Mouse (Mus musculus) heart, embryonic 13.5 days (tissue): Measurements from ENCODE around the gene Traf5. TPM values are rescaled to one million over a fixed set of nuclear protein-coding genes. Genes with fewer than 3 reads are reported as not detected.

ENCODE experiments used
- ATAC-seq: fragments of 200-750 bp; cut with Nextera tagmentation; 2 replicates; pipeline ENCODE4 v1.8.0; 2017; ENCODE audit warnings: moderate TSS enrichment; ENCODE audit not compliant: insufficient number of reproducible peaks, low FRiP score, low TSS enrichment; ENCODE audit errors: extremely low read depth
- H3K27ac ChIP-seq: fragments of 300-500 bp; sonication (generic); replicated peaks from 2 replicates; pipeline ENCODE4 v1.5.1; 2015; ENCODE audit warnings: moderate library complexity, mild to moderate bottlenecking, inconsistent platforms
- H3K27me3 ChIP-seq: fragments of 300-500 bp; sonication (generic); replicated peaks from 2 replicates; pipeline ENCODE4 v1.6.1; 2015; ENCODE audit warnings: mild to moderate bottlenecking, inconsistent platforms
- H3K36me3 ChIP-seq: fragments of 300-500 bp; sonication (generic); 2 replicates; pipeline ENCODE4 v1.6.1; 2015; ENCODE audit warnings: mild to moderate bottlenecking, inconsistent platforms
- H3K4me1 ChIP-seq: fragments of 300-500 bp; sonication (generic); 2 replicates; pipeline ENCODE4 v1.6.1; 2015; ENCODE audit warnings: inconsistent platforms
- H3K4me2 ChIP-seq: fragments of 300-500 bp; sonication (generic); 2 replicates; pipeline ENCODE4 v1.6.1; 2015; ENCODE audit warnings: inconsistent platforms, mild to moderate bottlenecking, moderate library complexity
- H3K4me3 ChIP-seq: fragments of 300-500 bp; sonication (generic); 2 replicates; pipeline ENCODE4 v1.5.1; 2015; ENCODE audit warnings: moderate library complexity, mild to moderate bottlenecking, inconsistent platforms
- H3K9ac ChIP-seq: fragments of 300-500 bp; sonication (generic); 2 replicates; pipeline ENCODE4 v1.6.1; 2015; ENCODE audit warnings: inconsistent platforms, mild to moderate bottlenecking, moderate library complexity
- H3K9me3 ChIP-seq: fragments of 300-500 bp; sonication (generic); 2 replicates; pipeline ENCODE4 v1.6.1; 2016; ENCODE audit warnings: inconsistent platforms
- WGBS: fragments of 180-500 bp; shearing (Covaris S2); methylation state at CpG from one replicate; pipeline ENCODE4 v1.1.7; 2015; ENCODE audit warnings: mixed read lengths; 5-methylcytosine and 5-hydroxymethylcytosine counted together
- polyA plus RNA-seq: library from polyadenylated mRNA; unstranded; fragments of >200 nt; fragmentation: Nextera tagmentation; extraction: Ambion mirVana; gene quantifications from 2 replicates; pipeline ENCODE4 v1.2.1, GENCODE M21; 2015

Traf5 gene
- polyA plus RNA-seq, 1 experiment from 2014 or later = 11.3 TPM

DNA sequence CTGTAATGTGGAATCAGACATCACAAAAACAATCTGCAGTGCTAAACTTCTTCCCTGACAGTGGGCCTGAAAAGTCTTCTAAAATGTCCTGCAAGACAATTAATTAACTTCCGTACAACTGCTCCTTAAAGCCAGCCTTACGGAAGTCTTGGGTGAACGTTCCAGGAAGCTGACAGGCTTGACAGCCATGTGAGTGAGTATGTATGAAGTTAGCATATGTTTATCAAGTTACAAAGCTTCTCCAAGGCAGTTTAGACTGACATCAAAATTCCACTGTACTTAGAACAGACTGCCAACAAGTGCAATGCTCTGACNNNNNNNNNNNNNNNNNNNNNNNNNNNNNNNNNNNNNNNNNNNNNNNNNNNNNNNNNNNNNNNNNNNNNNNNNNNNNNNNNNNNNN lies 38.6 kb downstream of the Traf5 start:
- 40% methylated on average over 3 of the region's 3 CpGs for WGBS
- no peak overlapping the region for H3K4me2 ChIP-seq
- H3K4me1 ChIP-seq = peaks cover 19% of the 10 kb centered on the region
- H3K27me3 ChIP-seq = no peaks in the 10 kb centered on the region
- no peaks in the 10 kb centered on the region for H3K9me3 ChIP-seq
- no peak overlapping the region for H3K4me3 ChIP-seq
- no peak for ATAC-seq
- no peak overlapping the region for H3K9ac ChIP-seq
- H3K27ac ChIP-seq = peak overlapping the region; percentile 55
- peaks cover 44% of the 10 kb centered on the region for H3K36me3 ChIP-seq

- peak overlapping the region; percentile 55 for H3K27ac ChIP-seq
- H3K9me3 ChIP-seq = no peaks in the 10 kb centered on the region
- H3K36me3 ChIP-seq = peaks cover 37% of the 10 kb centered on the region
- H3K27me3 ChIP-seq = no peaks in the 10 kb centered on the region
- WGBS = 82% methylated on average over 5 of the region's 5 CpGs
- no peak overlapping the region for H3K4me3 ChIP-seq
- no peak for ATAC-seq
- H3K4me1 ChIP-seq = peaks cover 19% of the 10 kb centered on the region
- H3K9ac ChIP-seq = no peak overlapping the region
- no peak overlapping the region for H3K4me2 ChIP-seq
Measured at GRCm38 (mm10) chr1:192052986-192053385, 39.4 kb downstream of the Traf5 start.

- 84% methylated on average over 8 of the region's 8 CpGs for WGBS
- Histone ChIP-seq H3K4me1 (peaks cover 19% of the 10 kb centered on the region), H3K36me3 (peaks cover 34% of the 10 kb centered on the region), H3K9me3 (no peaks in the 10 kb centered on the region), H3K4me3 (no peak overlapping the region), H3K4me2 (no peak overlapping the region), H3K27me3 (no peaks in the 10 kb centered on the region), H3K27ac (no peak overlapping the region), H3K9ac (no peak overlapping the region)
- ATAC-seq = no peak
Measured at GRCm38 (mm10) chr1:192052461-192052860, 39.9 kb downstream of the Traf5 start.

DNA sequence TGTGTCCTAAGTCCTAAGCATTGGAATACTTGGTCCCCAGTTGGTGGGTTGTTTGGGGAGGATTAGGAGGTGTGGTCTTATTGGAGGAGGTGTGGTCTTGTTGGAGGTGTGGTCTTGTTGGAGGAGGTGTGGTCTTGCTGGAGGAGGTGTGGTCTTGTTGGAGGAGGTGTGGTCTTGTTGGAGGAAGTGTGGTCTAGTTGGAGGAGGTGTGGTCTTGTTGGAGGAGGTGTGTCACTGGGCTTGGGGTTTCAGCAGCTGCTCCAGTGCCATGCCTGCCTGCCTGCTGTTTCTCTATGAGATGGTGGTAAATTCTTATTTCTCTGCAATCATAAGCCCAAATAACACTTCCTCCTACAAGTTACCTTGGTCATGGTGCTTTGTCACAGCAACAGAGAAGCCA lies 93.3 kb downstream of the Traf5 start:
- no peak for ATAC-seq
- no peaks in the 10 kb centered on the region for H3K9me3 ChIP-seq
- H3K9ac ChIP-seq = no peak overlapping the region
- no peaks in the 10 kb centered on the region for H3K27me3 ChIP-seq
- peaks cover 57% of the 10 kb centered on the region for H3K36me3 ChIP-seq
- no peak overlapping the region for H3K27ac ChIP-seq
- H3K4me3 ChIP-seq = no peak overlapping the region
- no peak overlapping the region for H3K4me2 ChIP-seq
- peaks cover 7% of the 10 kb centered on the region; the same call in 1 of the 2 replicates for H3K4me1 ChIP-seq

GRCm38 (mm10) chr1:191996621-191997185 lies 95.7 kb downstream of the Traf5 start:
- H3K9me3 ChIP-seq = no peaks in the 10 kb centered on the region
- H3K36me3 ChIP-seq = peaks cover 57% of the 10 kb centered on the region
- no peak overlapping the region for H3K4me3 ChIP-seq
- no peaks in the 10 kb centered on the region for H3K27me3 ChIP-seq
- ATAC-seq = no peak
- H3K4me2 ChIP-seq = no peak overlapping the region
- peaks cover 16% of the 10 kb centered on the region; the same call in 1 of the 2 replicates for H3K4me1 ChIP-seq
- no peak overlapping the region for H3K9ac ChIP-seq
- no peak overlapping the region for H3K27ac ChIP-seq
- 79% methylated on average over 8 of the region's 8 CpGs for WGBS

GRCm38 (mm10) chr1:191995916-191996315 lies 96.4 kb downstream of the Traf5 start:
- ATAC-seq = no peak
- 89% methylated on average over 7 of the region's 7 CpGs for WGBS

DNA sequence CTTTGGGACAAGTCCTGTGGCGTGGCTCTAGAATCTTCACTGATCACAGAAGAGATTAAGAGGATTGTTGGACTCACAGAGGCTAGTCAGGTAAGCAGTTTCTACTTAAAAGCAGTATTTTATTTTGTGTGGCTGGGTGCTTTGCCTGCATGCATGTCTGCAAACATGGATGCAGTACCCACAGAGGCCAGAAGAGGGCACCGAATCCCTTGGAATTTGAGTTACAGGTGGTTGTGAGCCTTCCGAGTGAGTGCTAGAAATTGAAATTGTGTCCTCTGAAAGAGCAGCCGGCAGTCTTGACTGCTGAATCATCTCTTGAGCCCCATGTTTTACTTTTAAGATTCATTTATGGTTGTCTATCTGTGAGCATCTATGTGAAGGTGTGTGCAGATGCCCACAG lies 96.9 kb downstream of the Traf5 start:
- Histone ChIP-seq H3K9ac (no peak overlapping the region), H3K4me2 (no peak overlapping the region), H3K4me1 (peaks cover 16% of the 10 kb centered on the region; the same call in 1 of the 2 replicates), H3K36me3 (peaks cover 47% of the 10 kb centered on the region), H3K27me3 (no peaks in the 10 kb centered on the region), H3K27ac (no peak overlapping the region), H3K9me3 (no peaks in the 10 kb centered on the region), H3K4me3 (no peak overlapping the region)
- 63% methylated on average over 4 of the region's 4 CpGs for WGBS
- ATAC-seq = no peak

More at GRCm38 (mm10) chr1:191995916-191996315, 96.4 kb downstream of the Traf5 start:
- H3K27me3 ChIP-seq = no peaks in the 10 kb centered on the region
- H3K4me2 ChIP-seq = no peak overlapping the region
- H3K9me3 ChIP-seq = no peaks in the 10 kb centered on the region
- peaks cover 51% of the 10 kb centered on the region for H3K36me3 ChIP-seq
- no peak overlapping the region for H3K4me3 ChIP-seq
- no peak overlapping the region for H3K27ac ChIP-seq
- H3K4me1 ChIP-seq = peaks cover 16% of the 10 kb centered on the region; the same call in 1 of the 2 replicates
- no peak overlapping the region for H3K9ac ChIP-seq

GRCm38 (mm10) chr1:191994476-191994875 lies 97.9 kb downstream of the Traf5 start:
- Histone ChIP-seq H3K36me3 (peaks cover 36% of the 10 kb centered on the region), H3K27me3 (no peaks in the 10 kb centered on the region), H3K27ac (no peak overlapping the region), H3K4me3 (no peak overlapping the region), H3K9ac (no peak overlapping the region), H3K9me3 (no peaks in the 10 kb centered on the region), H3K4me2 (no peak overlapping the region), H3K4me1 (peaks cover 19% of the 10 kb centered on the region)
- 39% methylated on average over 5 of the region's 5 CpGs for WGBS
- ATAC-seq = no peak

DNA sequence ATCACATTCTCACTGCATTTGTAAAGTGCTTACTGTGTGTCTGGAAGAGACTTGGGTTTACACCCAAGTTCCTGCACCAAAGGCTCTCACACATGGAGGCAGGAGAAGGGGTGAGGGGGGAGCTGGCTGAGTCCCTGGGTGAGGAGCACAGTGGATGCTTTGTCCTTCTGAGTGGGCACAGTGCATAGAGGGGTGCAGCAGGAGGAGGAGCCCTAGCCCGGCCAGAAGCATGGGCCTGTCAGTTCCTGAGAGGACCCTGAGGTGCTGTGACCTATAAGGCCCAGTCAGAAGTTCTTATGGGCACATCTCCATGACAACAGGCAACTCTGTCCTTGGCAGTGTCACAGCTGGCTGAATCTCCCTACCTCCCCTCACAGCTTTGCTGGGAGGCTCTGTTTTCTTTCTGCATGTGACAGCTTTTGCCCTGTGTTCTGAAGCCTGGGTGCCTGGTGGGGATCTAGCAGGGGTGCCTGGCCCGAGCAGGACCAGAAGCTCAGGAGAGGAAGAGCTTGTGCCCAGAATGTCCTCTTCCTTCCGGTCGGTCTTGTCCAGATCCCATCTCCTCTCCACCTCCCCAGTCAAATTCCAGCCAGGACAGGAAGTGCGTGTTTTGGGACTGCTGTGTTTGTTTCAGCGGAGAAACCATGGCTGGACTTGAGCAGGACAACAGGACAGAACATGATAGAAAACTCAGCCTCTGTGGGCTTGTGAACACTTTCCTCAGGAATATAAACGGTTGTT lies 100.1 kb downstream of the Traf5 start:
- Histone ChIP-seq H3K27ac (peak overlapping the region; percentile 26), H3K4me3 (no peak overlapping the region), H3K36me3 (peaks cover 16% of the 10 kb centered on the region), H3K4me1 (peaks cover 32% of the 10 kb centered on the region), H3K9ac (0 out of 2 replicates have a peak overlapping the region, but pooled peaks have one; percentile 11), H3K4me2 (no peak overlapping the region), H3K27me3 (no peaks in the 10 kb centered on the region), H3K9me3 (no peaks in the 10 kb centered on the region)
- 49% methylated on average over 7 of the region's 7 CpGs for WGBS
- ATAC-seq = no peak

GRCm38 (mm10) chr1:191989994-191990393 lies 102.4 kb downstream of the Traf5 start:
- Histone ChIP-seq H3K9ac (peak overlapping the region; percentile 88), H3K4me2 (peak overlapping the region; percentile 78), H3K9me3 (no peaks in the 10 kb centered on the region), H3K4me3 (peak overlapping the region; percentile 70), H3K4me1 (peaks cover 37% of the 10 kb centered on the region), H3K27me3 (peaks cover 8% of the 10 kb centered on the region; the same call in 1 of the 2 replicates), H3K27ac (peak overlapping the region; percentile 94), H3K36me3 (no peaks in the 10 kb centered on the region)
- WGBS = under 1% methylated on average over 22 of the region's 22 CpGs
- peak; percentile 83 for ATAC-seq

DNA sequence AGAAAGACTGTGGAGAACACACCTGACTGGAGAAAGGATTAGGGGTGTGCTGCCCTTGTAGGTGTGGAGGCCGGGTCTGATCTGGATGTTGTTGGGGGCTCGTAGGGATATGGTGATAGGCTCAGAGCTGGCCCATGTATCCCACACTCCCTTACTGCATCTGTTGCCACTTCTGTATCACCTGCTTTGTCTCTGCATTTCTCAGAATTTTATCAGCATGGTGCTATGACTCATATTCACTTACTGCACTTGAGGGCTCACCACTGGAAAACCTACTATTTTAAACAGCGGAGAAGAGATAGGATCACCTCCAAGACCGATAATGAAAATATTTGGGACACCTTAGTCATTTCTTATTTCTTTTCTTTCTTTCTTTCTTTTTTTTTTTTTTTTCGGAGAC lies 103.3 kb downstream of the Traf5 start:
- peak overlapping the region; percentile 70 for H3K4me3 ChIP-seq
- peak overlapping the region; percentile 94 for H3K27ac ChIP-seq
- H3K4me2 ChIP-seq = peak overlapping the region; percentile 78
- H3K9ac ChIP-seq = no peak overlapping the region
- peaks cover 30% of the 10 kb centered on the region for H3K4me1 ChIP-seq
- peaks cover 8% of the 10 kb centered on the region; the same call in 1 of the 2 replicates for H3K27me3 ChIP-seq
- no peaks in the 10 kb centered on the region for H3K9me3 ChIP-seq
- H3K36me3 ChIP-seq = no peaks in the 10 kb centered on the region
- 46% methylated on average over 5 of the region's 5 CpGs for WGBS
- ATAC-seq = no peak
